Mouse (Mus musculus) lung, postnatal 0 days (tissue): ENCODE data around the gene Mettl16. TPM values are rescaled to one million over a fixed set of nuclear protein-coding genes. Genes with fewer than 3 reads are reported as not detected.

ENCODE experiments used
- ATAC-seq: fragments of 200-750 bp; cut with Nextera tagmentation; 2 replicates; pipeline ENCODE4 v1.8.0; 2017; ENCODE audit warnings: moderate library complexity
- DNase-seq: peaks from one replicate; pipeline ENCODE4 v3.0.0-alpha.2; 2016; ENCODE audit warnings: low spot score
- H3K27ac ChIP-seq: fragments of 300-500 bp; sonication (generic); 2 replicates; pipeline ENCODE4 v1.5.1; 2014; ENCODE audit warnings: antibody characterized with exemption, mild to moderate bottlenecking, low read length, mixed read lengths
- H3K27me3 ChIP-seq: fragments of 300-500 bp; sonication (generic); replicated peaks from 2 replicates; pipeline ENCODE4 v1.6.1; 2014; ENCODE audit warnings: low read length, mixed read lengths; ENCODE audit not compliant: insufficient read depth
- H3K36me3 ChIP-seq: fragments of 300-500 bp; sonication (generic); 2 replicates; pipeline ENCODE4 v1.6.1; 2014; ENCODE audit warnings: low read length, mixed read lengths; ENCODE audit not compliant: insufficient read depth
- H3K4me1 ChIP-seq: fragments of 300-500 bp; sonication (generic); 2 replicates; pipeline ENCODE4 v1.6.1; 2014; ENCODE audit warnings: antibody characterized with exemption, low read depth, low read length, mixed read lengths; ENCODE audit not compliant: insufficient read depth
- H3K4me2 ChIP-seq: fragments of 300-500 bp; sonication (generic); replicated peaks from 2 replicates; pipeline ENCODE4 v1.6.1; 2014; ENCODE audit warnings: low read depth, mild to moderate bottlenecking, low read length, moderate library complexity, mixed read lengths
- H3K4me3 ChIP-seq: fragments of 300-500 bp; sonication (generic); 2 replicates; pipeline ENCODE4 v1.5.1; 2014; ENCODE audit warnings: low read depth, low read length
- H3K9ac ChIP-seq: fragments of 300-500 bp; sonication (generic); replicated peaks from 2 replicates; pipeline ENCODE4 v1.6.1; 2014; ENCODE audit warnings: low read depth, mild to moderate bottlenecking
- H3K9me3 ChIP-seq: fragments of 300-500 bp; sonication (generic); 2 replicates; pipeline ENCODE4 v1.6.1; 2016; ENCODE audit warnings: low read length, mixed read lengths
- CTCF ChIP-seq: IDR thresholded peaks from 2 replicates; pipeline ENCODE4 v1.5.1; 2016; ENCODE audit warnings: antibody characterized with exemption, mild to moderate bottlenecking
- EP300 ChIP-seq: IDR thresholded peaks from 2 replicates; pipeline ENCODE4 v1.6.1; 2016; ENCODE audit warnings: antibody characterized with exemption, mild to moderate bottlenecking, control low read depth
- WGBS: fragments of 180-500 bp; shearing (Covaris S2); extraction: QIAGEN DNeasy Blood & Tissue Kit; methylation state at CpG from one replicate; pipeline ENCODE4 v1.1.7; 2014; 5-methylcytosine and 5-hydroxymethylcytosine counted together
- polyA plus RNA-seq: library from polyadenylated mRNA; unstranded; fragments of >200 nt; fragmentation: Nextera tagmentation; extraction: Ambion mirVana; gene quantifications from 2 replicates; pipeline ENCODE4 v1.2.1, GENCODE M21; 2015

Gene Mettl16
- polyA plus RNA-seq, 1 experiment from 2014 or later: 13.7 TPM

GRCm38 (mm10) chr11:74862129-74862528 is 91.5 kb downstream of the Mettl16 start:
- H3K27me3 ChIP-seq: no peaks in the 10 kb centered on the region
- ATAC-seq: no peak
- H3K4me1 ChIP-seq: no peaks in the 10 kb centered on the region
- no peaks in the 10 kb centered on the region for H3K36me3 ChIP-seq
- TF ChIP-seq EP300 (no peak), CTCF (no peak)
- H3K4me3 ChIP-seq: no peak overlapping the region
- no peak overlapping the region for H3K9ac ChIP-seq
- H3K27ac ChIP-seq: no peak overlapping the region
- no peak for DNase-seq
- H3K9me3 ChIP-seq: no peaks in the 10 kb centered on the region
- H3K4me2 ChIP-seq: no peak overlapping the region
- 61% methylated on average over 5 of the region's 5 CpGs for WGBS

- peak; percentile 36 for DNase-seq
- H3K27ac ChIP-seq: no peak overlapping the region
- peak; percentile 29 for ATAC-seq
- H3K9ac ChIP-seq: no peak overlapping the region
- no peak overlapping the region for H3K4me2 ChIP-seq
- no peaks in the 10 kb centered on the region for H3K27me3 ChIP-seq
- H3K4me1 ChIP-seq: no peaks in the 10 kb centered on the region
- no peaks in the 10 kb centered on the region for H3K36me3 ChIP-seq
- no peaks in the 10 kb centered on the region for H3K9me3 ChIP-seq
- H3K4me3 ChIP-seq: no peak overlapping the region
- 32% methylated on average over 11 of the region's 11 CpGs for WGBS
- TF ChIP-seq CTCF (peak; percentile 72), EP300 (no peak)
These were observed 92.8 kb downstream of the Mettl16 start for GRCm38 (mm10) chr11:74863471-74863870.

GRCm38 (mm10) chr11:74864421-74864820 is 93.8 kb downstream of the Mettl16 start:
- ATAC-seq: no peak
- 70% methylated on average over 9 of the region's 9 CpGs for WGBS
- no peak for TF ChIP-seq CTCF
- TF ChIP-seq EP300: no peak

GRCm38 (mm10) chr11:74865252-74865651 is 94.6 kb downstream of the Mettl16 start:
- no peaks in the 10 kb centered on the region for H3K27me3 ChIP-seq
- no peak overlapping the region for H3K4me2 ChIP-seq
- no peak for DNase-seq
- TF ChIP-seq EP300: no peak
- H3K36me3 ChIP-seq: no peaks in the 10 kb centered on the region
- no peak overlapping the region for H3K27ac ChIP-seq
- no peaks in the 10 kb centered on the region for H3K4me1 ChIP-seq
- no peak for ATAC-seq
- 83% methylated on average over 9 of the region's 9 CpGs for WGBS
- no peak overlapping the region for H3K4me3 ChIP-seq
- H3K9me3 ChIP-seq: no peaks in the 10 kb centered on the region
- no peak overlapping the region for H3K9ac ChIP-seq

More at GRCm38 (mm10) chr11:74864421-74864820, 93.8 kb downstream of the Mettl16 start:
- no peak overlapping the region for H3K9ac ChIP-seq
- no peak overlapping the region for H3K27ac ChIP-seq
- no peaks in the 10 kb centered on the region for H3K4me1 ChIP-seq
- H3K4me2 ChIP-seq: no peak overlapping the region
- H3K4me3 ChIP-seq: no peak overlapping the region
- H3K36me3 ChIP-seq: no peaks in the 10 kb centered on the region
- no peak for DNase-seq
- no peaks in the 10 kb centered on the region for H3K9me3 ChIP-seq
- H3K27me3 ChIP-seq: no peaks in the 10 kb centered on the region

- 50% methylated on average over 4 of the region's 4 CpGs for WGBS
- Histone ChIP-seq H3K9me3 (no peaks in the 10 kb centered on the region), H3K4me1 (no peaks in the 10 kb centered on the region; the same call in none of the 2 replicates), H3K4me2 (no peak overlapping the region), H3K4me3 (no peak overlapping the region), H3K27me3 (no peaks in the 10 kb centered on the region), H3K9ac (no peak overlapping the region), H3K27ac (no peak overlapping the region), H3K36me3 (no peaks in the 10 kb centered on the region)
- DNase-seq (peak; percentile 69), ATAC-seq (peak; percentile 59)
- no peak for TF ChIP-seq EP300
- TF ChIP-seq CTCF: no peak
These were observed 96.0 kb downstream of the Mettl16 start for GRCm38 (mm10) chr11:74866640-74867039.

- DNase-seq (no peak), ATAC-seq (no peak)
- Histone ChIP-seq H3K4me2 (no peak overlapping the region), H3K4me3 (no peak overlapping the region), H3K9ac (no peak overlapping the region), H3K9me3 (no peaks in the 10 kb centered on the region), H3K36me3 (no peaks in the 10 kb centered on the region), H3K27ac (no peak overlapping the region), H3K27me3 (no peaks in the 10 kb centered on the region), H3K4me1 (no peaks in the 10 kb centered on the region; the same call in none of the 2 replicates)
- 88% methylated on average over 2 of the region's 2 CpGs for WGBS
- TF ChIP-seq EP300 (no peak), CTCF (no peak)
These were observed 96.6 kb downstream of the Mettl16 start for GRCm38 (mm10) chr11:74867181-74867580.
